Mouse (Mus musculus): ENCODE measurements at regions not wholly inside any gene's neighbourhood (a gene's known extent, or its start where the extent isn't known, plus 50 kb on each side); places are given as distances from the start of the nearest gene placed in this dataset.

- no peak for TF ChIP-seq POLR2A (IDR thresholded peaks at IDR 0.05; ENCODE audit: low read depth, low read length)
- TF ChIP-seq CTCF (IDR thresholded peaks at IDR 0.05; ENCODE audit: extremely low read depth, insufficient read length, insufficient replicate concordance, low read depth, low read length) = no peak
Measured at GRCm38 (mm10) chr2:128370821-128371220, 220.2 kb upstream of the Spdye4c start.

Data from small intestine, adult 2 months (tissue).